Comparison of ENCODE assay signal across 11 mouse cellular contexts in genomic region chr14:121754110-121754509, GRCm38 (mm10). TPM values are rescaled to one million over a fixed set of nuclear protein-coding genes. Genes with fewer than 3 reads are reported as not detected.
DNase-seq lines count a peak whose midpoint lies in the region; ATAC-seq and TF ChIP-seq lines count a peak whose summit lies in the region.
"Had no signal": no experiment of that assay in that cellular context is flagged by ENCODE, and none has a peak within 500 bp of the region (broad histone marks: within the 10 kb centered on the region; RNA-seq: fewer than 3 reads in every experiment).

No protein-coding gene starts in this region.

- no peak overlapping the region for H3K27ac ChIP-seq in kidney, embryonic 14.5 days (ENCODE audit: low read depth, low read length)
- peak overlapping the region; percentile 72 for H3K27ac ChIP-seq in gastrocnemius, adult 2 months
- H3K27ac ChIP-seq: embryonic facial prominence, embryonic 12.5 days had no signal

- no peaks in the 10 kb centered on the region for H3K36me3 ChIP-seq in kidney, embryonic 14.5 days (ENCODE audit: control insufficient read depth, insufficient read depth, low read length)
- no peaks in the 10 kb centered on the region for H3K36me3 ChIP-seq in myocyte (ENCODE audit: control insufficient read depth, insufficient read depth)
- H3K36me3 ChIP-seq: embryonic facial prominence, embryonic 12.5 days had no signal

- peak; percentile 44 for DNase-seq in kidney, adult 18-20 months
- DNase-seq in gastrocnemius, adult 2 months = peak; percentile 68
- DNase-seq in kidney, adult 9 months = peak; percentile 79
- no peak for DNase-seq in adrenal gland, adult (ENCODE audit: inconsistent age in 2 of 2, low spot score in 1 of 2)
- no peak for DNase-seq in testis, postnatal 14 days (ENCODE audit: low spot score)
- DNase-seq: cerebellum, postnatal 10 days had no signal

- H3K27me3 ChIP-seq in kidney, embryonic 14.5 days (ENCODE audit: control insufficient read depth, insufficient read depth, low read length) = no peaks in the 10 kb centered on the region
- no peaks in the 10 kb centered on the region for H3K27me3 ChIP-seq in myocyte (ENCODE audit: control insufficient read depth, insufficient read depth, insufficient read length)
- H3K27me3 ChIP-seq: embryonic facial prominence, embryonic 12.5 days had no signal

- TF ChIP-seq POLR2A in myocyte (IDR thresholded peaks at IDR 0.05; ENCODE audit: insufficient read length, low read depth) = no peak

- no peak overlapping the region for H3K4me3 ChIP-seq in kidney, embryonic 14.5 days (ENCODE audit: low read length)
- H3K4me3 ChIP-seq in gastrocnemius, adult 2 months = peak overlapping the region; percentile 21; the same call in 1 of the 2 replicates
- H3K4me3 ChIP-seq in myocyte = no peak overlapping the region
- H3K4me3 ChIP-seq: embryonic facial prominence, embryonic 12.5 days had no signal

- intact Hi-C loops in gastrocnemius, adult 2 months (cut with DNase I) = loop anchor here (5.0 kb wide), 2 partner anchors 57 to 107 kb away; no protein-coding TSS in a partner anchor

- H3K9me3 ChIP-seq in kidney, embryonic 14.5 days (ENCODE audit: control insufficient read depth, low read length) = no peaks in the 10 kb centered on the region
- H3K9me3 ChIP-seq: embryonic facial prominence, embryonic 12.5 days had no signal

- no peak overlapping the region for H3ac ChIP-seq in myocyte (ENCODE audit: control insufficient read depth, insufficient read length)

- peaks cover 8% of the 10 kb centered on the region; the same call in 1 of the 2 replicates for H3K4me1 ChIP-seq in kidney, embryonic 14.5 days (ENCODE audit: control insufficient read depth, insufficient read depth, low read length)
- H3K4me1 ChIP-seq: embryonic facial prominence, embryonic 12.5 days had no signal

- 51% methylated on average over 11 of the region's 11 CpGs for WGBS in kidney, embryonic 14.5 days

- no peak for ATAC-seq in kidney, embryonic 14.5 days (ENCODE audit: low FRiP score, low TSS enrichment)
- ATAC-seq in CD4-positive, CD25-positive, alpha-beta regulatory T cell, adult 4 months = no peak
- ATAC-seq: hindbrain, embryonic 16.5 days had no signal

- no peaks in the 10 kb centered on the region for H3K79me2 ChIP-seq in myocyte (ENCODE audit: control insufficient read depth, insufficient read depth)

- TF ChIP-seq CTCF in gastrocnemius, adult 2 months (IDR thresholded peaks at IDR 0.05) = no peak

- no peak overlapping the region for H3K9ac ChIP-seq in kidney, embryonic 14.5 days (ENCODE audit: low read depth, low read length)
- H3K9ac ChIP-seq: embryonic facial prominence, embryonic 12.5 days had no signal

- no peak overlapping the region for H3K4me2 ChIP-seq in kidney, embryonic 14.5 days (replicated peaks; ENCODE audit: low read depth, low read length)
- H3K4me2 ChIP-seq in myocyte (ENCODE audit: low read depth) = peak overlapping the region; percentile 87
- H3K4me2 ChIP-seq: embryonic facial prominence, embryonic 12.5 days had no signal

TF ChIP-seq in myocyte, 11 proteins besides CTCF, POLR2A, EP300 and RAD21:
- TF ChIP-seq USF1 (IDR thresholded peaks at IDR 0.05; ENCODE audit: low read depth) = no peak
- no peak for TF ChIP-seq MYOG (IDR thresholded peaks at IDR 0.05; ENCODE audit: control insufficient read depth in 1 of 3, insufficient read depth in 1 of 3, insufficient read length in 2 of 3, low read depth in 2 of 3)
- TF ChIP-seq REST (IDR thresholded peaks at IDR 0.05; ENCODE audit: insufficient read depth, insufficient read length) = no peak
- TF ChIP-seq E2F4 (IDR thresholded peaks at IDR 0.05; ENCODE audit: insufficient read depth) = no peak
- TF ChIP-seq POLR2AphosphoS2 (IDR thresholded peaks at IDR 0.05; ENCODE audit: insufficient read length, low read depth) = no peak
- TF ChIP-seq MYOD1 (IDR thresholded peaks at IDR 0.05; ENCODE audit: control insufficient read depth in 1 of 3, insufficient read length in 2 of 3, low read depth in 2 of 3) = no peak
- TF ChIP-seq TCF3 (IDR thresholded peaks at IDR 0.05; ENCODE audit: insufficient read length, low read depth) = no peak
- no peak for TF ChIP-seq SRF (IDR thresholded peaks at IDR 0.05; ENCODE audit: control insufficient read depth, insufficient read length, low read depth)
- TF ChIP-seq CEBPB (IDR thresholded peaks at IDR 0.05; ENCODE audit: insufficient read depth, poor library complexity, severe bottlenecking) = no peak
- no peak for TF ChIP-seq TCF12 (IDR thresholded peaks at IDR 0.05; ENCODE audit: insufficient read depth, poor library complexity, severe bottlenecking)
- no peak for TF ChIP-seq MAX (IDR thresholded peaks at IDR 0.05; ENCODE audit: low read depth)

RNA-seq across cellular contexts. Expression of gene Dock9, which starts 43.5 kb away (rescaled TPM):
- 8.3 and 14.3 TPM in 2 replicates for polyA plus RNA-seq in kidney, embryonic 14.5 days (2014; fragmentation: Nextera tagmentation; extraction: Ambion mirVana)
- total RNA-seq in gastrocnemius, adult 2 months (2021) = 10 to 100 TPM; 15.3 to 21.4 TPM
- polyA plus RNA-seq in myocyte (2012; fragmentation: generic; extraction: Trizol) = 2.8 TPM
- polyA plus RNA-seq in CD4-positive, CD25-positive, alpha-beta regulatory T cell, adult 4 months (2017; shearing (Covaris generic)) = 1 to 10 TPM; 5.7 to 5.8 TPM

Comparison
In these comparisons a context has a peak if more than half of its experiments do, and no peak if none do; other contexts are left out.
1. DNase-seq: peak in kidney, adult 18-20 months (single experiment), gastrocnemius, adult 2 months (single experiment) and kidney, adult 9 months (single experiment); none in adrenal gland, adult (0 of 2) and testis, postnatal 14 days (single experiment).